Mouse (Mus musculus): ENCODE data around the gene D10Jhu81e. TPM values are rescaled to one million over a fixed set of nuclear protein-coding genes. Genes with fewer than 3 reads are reported as not detected.
A peak's percentile ranks its signal among the peaks of the same experiment; 100 is the strongest.
"Not testable (repeated sequence)": the region's sequence is repeated elsewhere in the genome, so short reads cannot be mapped to it uniquely, and the experiment has no call there.

D10Jhu81e gene
- polyA plus RNA-seq (2014; fragmentation: Nextera tagmentation; extraction: Ambion mirVana), result 22.7 and 25.3 TPM in 2 replicates

- WGBS, result under 1% methylated on average over 48 of the region's 50 CpGs
- no peaks in the 10 kb centered on the region for H3K4me1 ChIP-seq (ENCODE audit: control insufficient read depth, insufficient read depth, low read length)
- peak within 1 kb of the TSS; percentile 70 for H3K4me3 ChIP-seq (ENCODE audit: low read depth, low read length)
- H3K9ac ChIP-seq (replicated peaks; ENCODE audit: low read length), result peak within 1 kb of the TSS; percentile 80
- peak; percentile 98 for DNase-seq (ENCODE audit: low spot score)
- no peaks in the 10 kb centered on the region; the same call in none of the 2 replicates for H3K36me3 ChIP-seq (replicated peaks; ENCODE audit: control insufficient read depth, insufficient read depth, low read depth, low read length)
- no peaks in the 10 kb centered on the region for H3K9me3 ChIP-seq (replicated peaks; ENCODE audit: control insufficient read depth, low read length)
- peak within 1 kb of the TSS; percentile 64 for H3K4me2 ChIP-seq (ENCODE audit: low read depth, low read length)
- H3K27me3 ChIP-seq (ENCODE audit: control insufficient read depth, insufficient read depth, low read length), result no peaks in the 10 kb centered on the region
- peak; percentile 92 for ATAC-seq (replicated peaks; ENCODE audit: insufficient number of reproducible peaks, low FRiP score, low TSS enrichment, low read depth)
- no peak within 1 kb of the TSS for H3K27ac ChIP-seq (replicated peaks; ENCODE audit: low read depth, low read length)
Observed at GRCm38 (mm10) chr10:78169281-78170042, at the start of gene D10Jhu81e. Gene D10Jhu81e, minus strand, starts transcription at chr10:78169782.

GRCm38 (mm10) chr10:78218576-78218975, 49.0 kb upstream of the D10Jhu81e start:
- Histone ChIP-seq H3K4me3 (ENCODE audit: low read depth, low read length) (no peak overlapping the region), H3K27me3 (ENCODE audit: control insufficient read depth, insufficient read depth, low read length) (no peaks in the 10 kb centered on the region), H3K4me2 (ENCODE audit: low read depth, low read length) (no peak overlapping the region), H3K36me3 (replicated peaks; ENCODE audit: control insufficient read depth, insufficient read depth, low read depth, low read length) (peaks cover 6% of the 10 kb centered on the region), H3K27ac (replicated peaks; ENCODE audit: low read depth, low read length) (no peak overlapping the region), H3K9me3 (replicated peaks; ENCODE audit: control insufficient read depth, low read length) (no peaks in the 10 kb centered on the region), H3K9ac (replicated peaks; ENCODE audit: low read length) (no peak overlapping the region), H3K4me1 (ENCODE audit: control insufficient read depth, insufficient read depth, low read length) (no peaks in the 10 kb centered on the region)
- ATAC-seq (replicated peaks; ENCODE audit: insufficient number of reproducible peaks, low FRiP score, low TSS enrichment, low read depth) (no peak), DNase-seq (ENCODE audit: low spot score) (no peak)
- 83% methylated on average over 6 of the region's 6 CpGs for WGBS

DNA sequence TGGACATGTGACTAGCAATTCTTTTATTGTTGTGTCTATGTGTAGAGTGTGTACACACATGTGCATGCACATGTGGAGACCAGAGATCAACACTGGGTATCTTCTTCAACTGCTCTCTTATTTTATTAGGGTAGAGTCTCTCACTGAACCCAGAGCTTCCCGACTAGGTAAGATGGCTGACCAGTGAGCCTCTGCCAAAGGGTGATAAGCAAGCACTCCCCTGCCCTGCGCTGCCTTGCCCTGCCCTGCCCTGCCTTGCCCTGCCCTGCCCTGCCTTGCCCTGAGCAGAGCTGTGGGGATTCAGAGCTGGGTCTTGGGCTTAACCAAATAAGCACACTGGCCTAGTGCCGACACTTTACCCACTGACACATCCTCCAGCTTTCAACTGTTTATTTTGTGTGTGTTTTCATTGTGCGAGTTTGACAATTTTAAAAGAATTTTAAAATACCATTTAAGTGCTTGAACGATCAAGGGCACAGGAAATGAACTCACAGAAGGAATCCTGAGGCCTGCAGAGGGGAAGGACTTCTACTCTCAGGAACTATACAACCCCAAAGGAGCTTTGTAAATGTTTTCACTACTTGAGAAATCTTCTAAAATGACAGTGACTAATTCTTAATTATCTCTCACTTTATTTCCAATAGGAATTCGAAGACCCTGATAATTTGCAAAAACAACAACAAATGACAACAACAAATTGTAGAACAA, 46.9 kb upstream of the D10Jhu81e start:
- H3K4me1 ChIP-seq (ENCODE audit: control insufficient read depth, insufficient read depth, low read length), result no peaks in the 10 kb centered on the region
- no peak overlapping the region for H3K4me2 ChIP-seq (ENCODE audit: low read depth, low read length)
- no peak overlapping the region for H3K27ac ChIP-seq (replicated peaks; ENCODE audit: low read depth, low read length)
- peaks cover 6% of the 10 kb centered on the region for H3K36me3 ChIP-seq (replicated peaks; ENCODE audit: control insufficient read depth, insufficient read depth, low read depth, low read length)
- H3K27me3 ChIP-seq (ENCODE audit: control insufficient read depth, insufficient read depth, low read length), result no peaks in the 10 kb centered on the region
- no peaks in the 10 kb centered on the region for H3K9me3 ChIP-seq (replicated peaks; ENCODE audit: control insufficient read depth, low read length)
- ATAC-seq (replicated peaks; ENCODE audit: insufficient number of reproducible peaks, low FRiP score, low TSS enrichment, low read depth), result no peak
- no peak for DNase-seq (ENCODE audit: low spot score)
- H3K9ac ChIP-seq (replicated peaks; ENCODE audit: low read length), result no peak overlapping the region
- WGBS, result 74% methylated on average over 6 of the region's 6 CpGs
- H3K4me3 ChIP-seq (ENCODE audit: low read depth, low read length), result no peak overlapping the region

DNA sequence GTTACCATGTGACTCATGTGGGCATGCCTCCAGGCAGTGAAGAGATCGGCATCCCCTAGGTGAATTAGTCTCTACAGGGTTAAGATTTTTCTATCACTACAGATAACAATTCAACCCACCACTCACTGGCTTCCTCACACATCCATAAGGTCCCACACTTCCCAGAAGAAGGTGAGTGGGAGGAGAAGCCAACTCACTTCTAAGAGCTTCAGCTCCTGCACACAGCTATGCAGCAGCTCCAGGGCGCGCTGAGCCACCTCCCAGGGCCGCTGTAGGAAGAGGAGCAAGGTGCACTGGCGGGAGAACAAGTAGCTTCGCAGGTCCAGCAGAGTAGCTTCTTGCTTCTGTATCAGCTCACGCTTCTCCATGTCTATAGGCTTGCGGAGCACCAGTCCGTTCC, 44.8 kb upstream of the D10Jhu81e start:
- 95% methylated on average over 9 of the region's 9 CpGs for WGBS

GRCm38 (mm10) chr10:78211311-78211710, 41.7 kb upstream of the D10Jhu81e start:
- no peaks in the 10 kb centered on the region for H3K4me1 ChIP-seq (ENCODE audit: control insufficient read depth, insufficient read depth, low read length)
- peak; percentile 6 for DNase-seq (ENCODE audit: low spot score)
- no peak overlapping the region for H3K27ac ChIP-seq (replicated peaks; ENCODE audit: low read depth, low read length)
- no peak overlapping the region for H3K4me2 ChIP-seq (ENCODE audit: low read depth, low read length)
- H3K9me3 ChIP-seq (replicated peaks; ENCODE audit: control insufficient read depth, low read length), result no peaks in the 10 kb centered on the region
- no peaks in the 10 kb centered on the region for H3K27me3 ChIP-seq (ENCODE audit: control insufficient read depth, insufficient read depth, low read length)
- WGBS, result 73% methylated on average over 6 of the region's 6 CpGs
- no peak overlapping the region for H3K4me3 ChIP-seq (ENCODE audit: low read depth, low read length)
- peaks cover 4% of the 10 kb centered on the region for H3K36me3 ChIP-seq (replicated peaks; ENCODE audit: control insufficient read depth, insufficient read depth, low read depth, low read length)
- H3K9ac ChIP-seq (replicated peaks; ENCODE audit: low read length), result no peak overlapping the region
- ATAC-seq (replicated peaks; ENCODE audit: insufficient number of reproducible peaks, low FRiP score, low TSS enrichment, low read depth), result no peak

More for the DNA sequence above, 44.8 kb upstream of the D10Jhu81e start:
- Histone ChIP-seq H3K4me3 (ENCODE audit: low read depth, low read length) (no peak overlapping the region), H3K9ac (replicated peaks; ENCODE audit: low read length) (no peak overlapping the region), H3K27ac (replicated peaks; ENCODE audit: low read depth, low read length) (no peak overlapping the region), H3K4me2 (ENCODE audit: low read depth, low read length) (no peak overlapping the region), H3K36me3 (replicated peaks; ENCODE audit: control insufficient read depth, insufficient read depth, low read depth, low read length) (peaks cover 6% of the 10 kb centered on the region), H3K4me1 (ENCODE audit: control insufficient read depth, insufficient read depth, low read length) (no peaks in the 10 kb centered on the region), H3K27me3 (ENCODE audit: control insufficient read depth, insufficient read depth, low read length) (no peaks in the 10 kb centered on the region), H3K9me3 (replicated peaks; ENCODE audit: control insufficient read depth, low read length) (no peaks in the 10 kb centered on the region)
- no peak for ATAC-seq (replicated peaks; ENCODE audit: insufficient number of reproducible peaks, low FRiP score, low TSS enrichment, low read depth)
- DNase-seq (ENCODE audit: low spot score), result no peak

DNA sequence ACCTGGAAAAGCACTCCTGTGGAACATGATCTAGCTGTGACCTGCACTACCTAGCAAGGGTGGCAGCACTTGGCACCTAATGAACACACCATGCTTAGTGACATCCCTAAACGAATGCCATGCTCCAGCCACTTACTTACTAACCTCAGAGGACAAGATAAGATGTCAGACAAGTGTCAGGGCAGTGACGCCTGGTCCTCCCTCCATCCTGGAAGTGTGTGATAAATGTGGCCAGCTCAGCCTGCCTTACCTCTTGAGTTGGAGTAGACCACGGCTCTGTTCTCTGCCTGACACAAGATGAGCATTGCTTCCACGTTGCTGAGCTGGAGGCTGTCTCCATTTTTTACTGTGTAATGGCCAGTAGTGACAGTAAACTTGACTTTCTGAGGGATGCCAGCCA, 31.6 kb upstream of the D10Jhu81e start:
- H3K4me2 ChIP-seq (ENCODE audit: low read depth, low read length), result no peak overlapping the region
- WGBS, result 84% methylated on average over 4 of the region's 4 CpGs
- no peaks in the 10 kb centered on the region for H3K9me3 ChIP-seq (replicated peaks; ENCODE audit: control insufficient read depth, low read length)
- no peak overlapping the region for H3K4me3 ChIP-seq (ENCODE audit: low read depth, low read length)
- H3K4me1 ChIP-seq (ENCODE audit: control insufficient read depth, insufficient read depth, low read length), result no peaks in the 10 kb centered on the region
- H3K9ac ChIP-seq (replicated peaks; ENCODE audit: low read length), result no peak overlapping the region
- H3K27ac ChIP-seq (replicated peaks; ENCODE audit: low read depth, low read length), result no peak overlapping the region
- no peaks in the 10 kb centered on the region for H3K27me3 ChIP-seq (ENCODE audit: control insufficient read depth, insufficient read depth, low read length)
- peaks cover 7% of the 10 kb centered on the region for H3K36me3 ChIP-seq (replicated peaks; ENCODE audit: control insufficient read depth, insufficient read depth, low read depth, low read length)
- no peak for DNase-seq (ENCODE audit: low spot score)
- no peak for ATAC-seq (replicated peaks; ENCODE audit: insufficient number of reproducible peaks, low FRiP score, low TSS enrichment, low read depth)

GRCm38 (mm10) chr10:78192933-78193332, 23.4 kb upstream of the D10Jhu81e start:
- Histone ChIP-seq H3K27ac (replicated peaks; ENCODE audit: low read depth, low read length) (no peak overlapping the region), H3K4me2 (ENCODE audit: low read depth, low read length) (no peak overlapping the region), H3K36me3 (replicated peaks; ENCODE audit: control insufficient read depth, insufficient read depth, low read depth, low read length) (peaks cover 6% of the 10 kb centered on the region), H3K9me3 (replicated peaks; ENCODE audit: control insufficient read depth, low read length) (no peaks in the 10 kb centered on the region), H3K27me3 (ENCODE audit: control insufficient read depth, insufficient read depth, low read length) (no peaks in the 10 kb centered on the region), H3K4me3 (ENCODE audit: low read depth, low read length) (no peak overlapping the region), H3K9ac (replicated peaks; ENCODE audit: low read length) (no peak overlapping the region), H3K4me1 (ENCODE audit: control insufficient read depth, insufficient read depth, low read length) (no peaks in the 10 kb centered on the region)
- no peak for ATAC-seq (replicated peaks; ENCODE audit: insufficient number of reproducible peaks, low FRiP score, low TSS enrichment, low read depth)
- 94% methylated on average over 5 of the region's 5 CpGs for WGBS
- DNase-seq (ENCODE audit: low spot score), result no peak

GRCm38 (mm10) chr10:78186076-78186475, 16.5 kb upstream of the D10Jhu81e start:
- not testable (repeated sequence) for H3K4me2 ChIP-seq (ENCODE audit: low read depth, low read length); DNase-seq (ENCODE audit: low spot score); H3K9ac ChIP-seq (replicated peaks; ENCODE audit: low read length); H3K27me3 ChIP-seq (ENCODE audit: control insufficient read depth, insufficient read depth, low read length); H3K36me3 ChIP-seq (replicated peaks; ENCODE audit: control insufficient read depth, insufficient read depth, low read depth, low read length); H3K4me3 ChIP-seq (ENCODE audit: low read depth, low read length); H3K27ac ChIP-seq (replicated peaks; ENCODE audit: low read depth, low read length); H3K9me3 ChIP-seq (replicated peaks; ENCODE audit: control insufficient read depth, low read length); ATAC-seq (replicated peaks; ENCODE audit: insufficient number of reproducible peaks, low FRiP score, low TSS enrichment, low read depth); H3K4me1 ChIP-seq (ENCODE audit: control insufficient read depth, insufficient read depth, low read length)
- 78% methylated on average over 4 of the region's 4 CpGs for WGBS
